Mouse (Mus musculus) layer of hippocampus, adult 2 months (tissue): ENCODE measurements around the gene Fgfr4. TPM values are rescaled to one million over a fixed set of nuclear protein-coding genes. Genes with fewer than 3 reads are reported as not detected.

Source experiments
- DNase-seq, 2 experiments: peaks; one replicate each; pipeline ENCODE4 v3.0.0; 2022; ENCODE audit warnings: low spot score in 2 of 2
- H3K27ac ChIP-seq: fragments of 200-600 bp; 2 replicates; pipeline ENCODE4 v1.8.1; 2022
- H3K4me3 ChIP-seq: fragments of 200-600 bp; 2 replicates; pipeline ENCODE4 v1.8.1; 2022; ENCODE audit warnings: mild to moderate bottlenecking
- CTCF ChIP-seq: fragments of 200-600 bp; conservative IDR thresholded peaks from 2 replicates; pipeline ENCODE4 v1.8.1; 2022; ENCODE audit warnings: antibody characterized with exemption, mild to moderate bottlenecking, moderate library complexity
- total RNA-seq, 2 experiments: library from RNA; stranded (reverse); gene quantifications; 2 replicates each; pipeline ENCODE4 v1.2.3; 2021

The Fgfr4 gene
- total RNA-seq, 2 experiments from 2014 or later: 0.36 to 0.42 TPM

DNA sequence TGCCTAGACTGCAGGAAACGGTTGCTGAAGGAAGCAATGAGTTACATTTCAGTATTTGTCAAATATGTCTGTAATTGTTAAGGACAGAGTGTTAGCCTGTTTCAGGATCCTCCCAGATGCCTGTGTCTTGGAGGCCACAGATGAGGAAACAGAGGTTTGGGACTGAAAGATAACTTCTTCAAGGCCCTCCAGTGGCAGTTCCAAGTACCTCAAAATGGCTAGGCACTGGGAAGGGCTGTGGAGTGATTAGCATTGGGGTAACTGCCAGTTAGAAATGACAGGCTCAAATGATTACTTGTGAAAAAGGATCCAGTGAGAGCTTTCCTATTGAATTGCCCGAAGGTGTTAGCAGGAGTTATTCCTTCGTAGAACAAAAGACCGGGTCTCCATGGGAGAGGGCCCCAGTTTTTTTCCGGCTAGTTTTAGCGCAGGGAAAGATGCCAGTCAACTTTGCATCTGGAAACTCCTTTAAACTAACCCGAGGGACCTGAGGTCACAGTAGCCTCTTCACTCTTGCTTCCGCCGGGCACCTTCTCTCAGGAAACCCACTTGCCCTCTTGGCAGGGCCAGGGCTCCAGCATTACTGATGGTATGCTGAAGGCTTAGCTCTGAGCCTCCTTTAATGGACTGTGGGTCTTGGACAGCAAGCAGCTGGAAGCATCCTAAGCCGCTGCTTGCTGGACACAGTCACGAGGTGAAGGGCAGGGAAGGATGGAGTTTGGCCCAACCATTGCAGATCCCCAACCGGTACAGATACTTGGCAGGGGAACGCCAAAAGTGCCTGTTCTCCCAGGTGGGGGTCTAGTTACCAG, 56.6 kb downstream of the Fgfr4 start:
- Histone ChIP-seq H3K27ac (peak overlapping the region; percentile 99), H3K4me3 (no peak overlapping the region)
- peak; percentile 60 for TF ChIP-seq CTCF
- no peak for DNase-seq

DNA sequence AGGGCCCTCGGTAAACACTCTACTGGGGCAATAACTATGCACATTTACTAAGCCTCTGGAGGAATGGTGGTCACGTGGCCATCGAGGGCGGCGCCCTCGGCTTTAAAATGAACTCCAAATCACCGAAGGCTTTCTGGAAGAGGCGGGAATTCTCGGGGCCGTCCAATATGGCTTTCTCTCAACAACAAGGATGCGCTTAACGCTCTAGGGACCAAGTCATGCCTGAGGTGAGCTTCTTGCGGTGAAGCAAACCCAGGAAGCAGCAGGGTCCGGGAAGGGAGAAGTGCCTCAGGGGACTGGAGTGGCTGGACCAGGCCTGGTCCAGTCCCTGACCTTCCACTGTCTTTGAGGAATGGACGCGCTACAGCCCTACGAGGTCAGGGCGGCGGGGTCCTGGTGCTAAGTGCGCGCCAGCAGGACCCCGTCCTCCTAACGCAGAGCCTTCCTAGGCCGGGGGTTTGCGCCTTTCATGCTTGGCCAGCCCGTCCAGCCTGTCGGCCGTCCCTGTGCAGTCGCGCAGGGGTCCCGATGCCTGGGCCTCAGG, 57.3 kb downstream of the Fgfr4 start, which contains the start of gene Nsd1:
Gene Nsd1, plus strand, starts transcription at position 134 of the 544 bp plus-strand sequence.
- H3K4me3 ChIP-seq: peak within 1 kb of the TSS; percentile 51
- DNase-seq: no peak
- no peak for TF ChIP-seq CTCF
- H3K27ac ChIP-seq: peak within 1 kb of the TSS; percentile 99

DNA sequence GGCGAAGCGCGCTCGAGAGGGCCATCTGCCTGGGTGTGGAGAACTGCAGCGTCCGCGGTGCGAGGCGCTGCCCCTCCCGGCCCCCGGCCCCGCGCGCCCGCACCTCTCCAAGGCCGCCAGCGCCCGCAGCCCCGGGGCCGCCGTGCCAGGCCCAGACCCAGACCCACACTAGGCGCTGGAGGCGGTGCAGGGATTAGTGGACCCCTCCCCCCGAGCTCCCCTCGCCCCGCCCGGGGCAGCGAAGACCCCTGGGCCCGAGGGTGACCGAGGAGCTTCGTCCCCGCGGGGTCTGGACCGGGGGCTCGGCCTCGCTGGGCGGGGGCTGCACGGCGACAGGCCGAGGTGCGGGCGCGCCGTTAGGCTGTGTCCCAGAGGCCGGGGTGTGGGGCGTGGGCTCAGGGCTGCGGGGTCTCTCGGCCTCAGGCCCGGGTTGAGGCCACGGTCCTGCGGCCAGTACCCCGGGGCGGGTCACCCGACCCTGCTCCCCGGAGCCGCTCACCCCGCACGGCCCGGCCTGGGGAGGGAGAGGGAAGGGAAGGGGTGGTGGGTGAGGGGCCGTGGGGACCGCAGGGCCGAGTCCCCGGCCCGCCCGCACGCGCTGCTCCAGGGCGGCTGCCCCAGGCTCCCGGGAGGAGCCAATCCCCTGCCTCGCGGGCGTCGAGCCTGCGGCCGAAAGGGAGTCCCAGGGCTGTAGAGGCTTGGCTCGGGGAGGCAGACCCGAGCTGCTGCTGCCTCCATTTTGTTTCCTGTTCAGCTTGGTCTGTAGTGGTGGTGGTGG, 57.9 kb downstream of the Fgfr4 start:
- H3K27ac ChIP-seq: peak overlapping the region; percentile 99
- peak; percentile 48 for TF ChIP-seq CTCF

GRCm38 (mm10) chr13:55210971-55211220, 58.5 kb downstream of the Fgfr4 start:
- no peak for TF ChIP-seq CTCF
- no peak for DNase-seq
- H3K27ac ChIP-seq: peak overlapping the region; percentile 99
- H3K4me3 ChIP-seq: peak overlapping the region; percentile 51

More for the DNA sequence above, 57.9 kb downstream of the Fgfr4 start:
- DNase-seq: no peak
- H3K4me3 ChIP-seq: peak overlapping the region; percentile 51

DNA sequence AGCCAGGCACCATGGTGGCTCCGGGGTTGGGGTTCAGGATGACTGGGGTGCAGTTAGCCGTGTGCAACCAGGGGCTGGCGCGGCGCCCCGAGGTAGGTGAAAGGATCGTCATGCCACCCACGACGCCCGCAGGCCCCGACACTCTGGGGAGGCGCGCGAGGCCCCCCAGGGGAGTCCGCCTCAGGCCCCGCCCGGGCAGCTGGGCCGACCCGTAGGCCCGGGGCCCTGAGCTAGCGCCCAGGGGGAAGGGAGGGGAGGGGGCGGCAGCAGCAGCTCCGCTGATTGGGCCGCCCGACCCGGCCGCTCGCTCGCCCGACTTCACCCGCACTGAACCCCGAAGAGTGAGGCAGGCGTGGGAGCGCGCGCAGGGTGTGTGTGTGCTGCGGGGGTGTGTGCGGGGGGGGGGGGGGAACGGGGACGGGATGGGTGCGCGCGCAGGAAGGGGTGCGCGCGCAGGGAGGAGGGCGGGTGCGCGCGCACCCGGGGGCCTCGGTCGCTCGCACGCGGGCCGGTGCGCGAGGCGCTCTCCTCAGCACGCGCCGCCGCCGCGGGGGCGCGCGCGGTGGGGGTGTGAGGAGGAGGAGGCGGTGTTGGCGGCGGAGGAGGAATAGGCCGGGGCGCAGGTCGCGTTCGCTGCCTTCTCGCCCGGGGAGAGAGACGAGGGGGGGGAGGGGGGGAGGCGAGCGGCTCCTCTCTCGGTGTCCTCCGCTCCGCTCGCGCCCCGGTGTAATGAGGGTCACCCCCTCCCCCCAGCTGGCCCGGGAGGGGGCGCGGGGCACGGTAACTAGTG, 59.0 kb downstream of the Fgfr4 start:
- no peak for TF ChIP-seq CTCF
- peak; percentile 63 to 79 for DNase-seq
- Histone ChIP-seq H3K27ac (peak overlapping the region; percentile 99), H3K4me3 (peak overlapping the region; percentile 83)

- DNase-seq: peak; percentile 14 to 23
- no peak for TF ChIP-seq CTCF
- peak overlapping the region; percentile 98 for H3K27ac ChIP-seq
- H3K4me3 ChIP-seq: peak overlapping the region; percentile 83
These were observed 59.5 kb downstream of the Fgfr4 start for GRCm38 (mm10) chr13:55212011-55212360.

GRCm38 (mm10) chr13:55212361-55213137, 60.1 kb downstream of the Fgfr4 start:
- H3K27ac ChIP-seq: peak overlapping the region; percentile 98
- DNase-seq: peak; percentile 10 to 44
- TF ChIP-seq CTCF: no peak
- H3K4me3 ChIP-seq: peak overlapping the region; percentile 83

DNA sequence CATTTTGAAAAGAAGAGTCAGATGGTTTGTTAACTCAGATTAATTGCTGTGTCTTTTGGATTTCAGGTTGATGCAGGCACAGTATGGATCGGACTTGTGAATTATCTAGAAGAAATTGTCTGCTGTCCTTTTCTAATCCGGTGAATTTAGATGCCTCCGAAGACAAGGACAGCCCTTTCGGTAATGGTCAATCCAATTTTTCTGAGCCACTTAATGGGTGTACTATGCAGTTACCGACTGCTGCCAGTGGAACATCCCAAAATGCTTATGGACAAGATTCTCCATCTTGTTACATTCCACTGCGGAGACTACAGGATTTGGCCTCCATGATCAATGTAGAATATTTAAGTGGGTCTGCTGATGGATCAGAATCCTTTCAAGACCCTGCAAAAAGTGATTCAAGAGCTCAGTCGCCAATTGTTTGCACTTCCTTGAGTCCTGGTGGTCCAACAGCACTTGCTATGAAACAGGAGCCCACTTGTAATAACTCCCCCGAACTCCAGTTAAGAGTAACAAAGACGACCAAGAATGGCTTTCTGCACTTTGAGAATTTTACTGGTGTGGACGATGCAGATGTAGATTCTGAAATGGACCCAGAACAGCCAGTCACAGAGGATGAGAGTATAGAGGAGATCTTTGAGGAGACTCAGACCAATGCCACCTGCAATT, 60.8 kb downstream of the Fgfr4 start:
- no peak for TF ChIP-seq CTCF
- no peak for DNase-seq
- H3K27ac ChIP-seq: peak overlapping the region; percentile 98

More for the DNA sequence above, 60.8 kb downstream of the Fgfr4 start:
- peak overlapping the region; percentile 83 for H3K4me3 ChIP-seq

Other genes with a start within 250 kb of the Fgfr4 start
- 100 to 1,000 TPM; 146 to 148 TPM for gene Unc5a, start 203.2 kb upstream of the Fgfr4 start, total RNA-seq
- gene Hk3, start 131.3 kb upstream of the Fgfr4 start, total RNA-seq: 1 to 10 TPM; 1.1 to 1.3 TPM
- gene Uimc1, start 52.3 kb upstream of the Fgfr4 start, total RNA-seq: 10 to 100 TPM; 27.9 to 28.5 TPM
- gene Zfp346, start 47.3 kb upstream of the Fgfr4 start, total RNA-seq: 10 to 100 TPM; 43.0 to 50.3 TPM
- not detected for gene Gm17617, start 19.1 kb upstream of the Fgfr4 start, total RNA-seq
- 100 to 1,000 TPM; 125 to 131 TPM for gene Nsd1, start 57.1 kb downstream of the Fgfr4 start, total RNA-seq
- gene Prelid1, start 167.9 kb downstream of the Fgfr4 start, total RNA-seq: 100 to 1,000 TPM; 142 to 153 TPM
- gene Rab24, start 169.3 kb downstream of the Fgfr4 start, total RNA-seq: 10 to 100 TPM; 82.8 to 84.2 TPM
- gene Mxd3, start 177.2 kb downstream of the Fgfr4 start, total RNA-seq: 1 to 10 TPM; 1.2 to 1.8 TPM
- gene Lman2, start 210.1 kb downstream of the Fgfr4 start, total RNA-seq: 10 to 100 TPM; 66.2 to 66.8 TPM
- gene Rgs14, start 217.1 kb downstream of the Fgfr4 start, total RNA-seq: 100 to 1,000 TPM; 113 to 119 TPM
- gene Slc34a1, start 245.5 kb downstream of the Fgfr4 start, total RNA-seq: under 1 TPM in 1 of 2 experiments, not detected in 1; 0.15 TPM